Mouse (Mus musculus): Measurements from ENCODE around the gene Syde2. TPM values are rescaled to one million over a fixed set of nuclear protein-coding genes. Genes with fewer than 3 reads are reported as not detected.

Syde2 gene
- polyA plus RNA-seq, 1 experiment: 3.5 TPM

- H3K4me1 ChIP-seq (replicated peaks; ENCODE audit: control insufficient read depth, insufficient read depth, low read length): peaks cover 15% of the 10 kb centered on the region
- no peaks in the 10 kb centered on the region for H3K27me3 ChIP-seq (ENCODE audit: control insufficient read depth, insufficient read depth, low read length)
- no peak for DNase-seq
- TF ChIP-seq POLR2A (IDR thresholded peaks at IDR 0.05; ENCODE audit: control insufficient read depth, extremely low read depth, insufficient read depth, low read length, poor library complexity) (no peak), CTCF (IDR thresholded peaks at IDR 0.05; ENCODE audit: borderline replicate concordance, control insufficient read depth, extremely low read depth, insufficient read depth, low read length, poor library complexity) (no peak)
- no peaks in the 10 kb centered on the region for H3K36me3 ChIP-seq (ENCODE audit: control insufficient read depth, insufficient read depth, low read length)
- no peak overlapping the region for H3K4me3 ChIP-seq (ENCODE audit: control insufficient read depth, insufficient read depth, low read length)
- WGBS: 74% methylated on average over 7 of the region's 7 CpGs
- H3K27ac ChIP-seq (ENCODE audit: control insufficient read depth, insufficient read depth, low read length): no peak overlapping the region
These were observed 34.7 kb upstream of the Syde2 start for GRCm38 (mm10) chr3:145952945-145953344.

GRCm38 (mm10) chr3:145953411-145953810 is 34.3 kb upstream of the Syde2 start:
- Histone ChIP-seq H3K27ac (ENCODE audit: control insufficient read depth, insufficient read depth, low read length) (no peak overlapping the region), H3K27me3 (ENCODE audit: control insufficient read depth, insufficient read depth, low read length) (no peaks in the 10 kb centered on the region), H3K4me1 (replicated peaks; ENCODE audit: control insufficient read depth, insufficient read depth, low read length) (peaks cover 15% of the 10 kb centered on the region), H3K4me3 (ENCODE audit: control insufficient read depth, insufficient read depth, low read length) (no peak overlapping the region), H3K36me3 (ENCODE audit: control insufficient read depth, insufficient read depth, low read length) (no peaks in the 10 kb centered on the region)
- no peak for TF ChIP-seq CTCF (IDR thresholded peaks at IDR 0.05; ENCODE audit: borderline replicate concordance, control insufficient read depth, extremely low read depth, insufficient read depth, low read length, poor library complexity)
- no peak for TF ChIP-seq POLR2A (IDR thresholded peaks at IDR 0.05; ENCODE audit: control insufficient read depth, extremely low read depth, insufficient read depth, low read length, poor library complexity)
- 95% methylated on average over 2 of the region's 2 CpGs for WGBS
- DNase-seq: no peak

- TF ChIP-seq POLR2A (IDR thresholded peaks at IDR 0.05; ENCODE audit: control insufficient read depth, extremely low read depth, insufficient read depth, low read length, poor library complexity): no peak
- TF ChIP-seq CTCF (IDR thresholded peaks at IDR 0.05; ENCODE audit: borderline replicate concordance, control insufficient read depth, extremely low read depth, insufficient read depth, low read length, poor library complexity): no peak
- Histone ChIP-seq H3K27me3 (ENCODE audit: control insufficient read depth, insufficient read depth, low read length) (no peaks in the 10 kb centered on the region; the same call in 1 of the 2 replicates), H3K36me3 (ENCODE audit: control insufficient read depth, insufficient read depth, low read length) (no peaks in the 10 kb centered on the region), H3K27ac (ENCODE audit: control insufficient read depth, insufficient read depth, low read length) (no peak overlapping the region), H3K4me1 (replicated peaks; ENCODE audit: control insufficient read depth, insufficient read depth, low read length) (peaks cover 4% of the 10 kb centered on the region; the same call in 1 of the 2 replicates), H3K4me3 (ENCODE audit: control insufficient read depth, insufficient read depth, low read length) (no peak overlapping the region)
- DNase-seq: no peak
- WGBS: 96% methylated on average over 1 of the region's 1 CpGs
These were observed 27.8 kb upstream of the Syde2 start for GRCm38 (mm10) chr3:145959824-145960223.

- WGBS: 77% methylated on average over 9 of the region's 9 CpGs
- no peak for DNase-seq
- peaks cover 4% of the 10 kb centered on the region; the same call in 1 of the 2 replicates for H3K4me1 ChIP-seq (replicated peaks; ENCODE audit: control insufficient read depth, insufficient read depth, low read length)
- no peaks in the 10 kb centered on the region; the same call in 1 of the 2 replicates for H3K27me3 ChIP-seq (ENCODE audit: control insufficient read depth, insufficient read depth, low read length)
- no peak overlapping the region for H3K4me3 ChIP-seq (ENCODE audit: control insufficient read depth, insufficient read depth, low read length)
- H3K27ac ChIP-seq (ENCODE audit: control insufficient read depth, insufficient read depth, low read length): no peak overlapping the region
- TF ChIP-seq POLR2A (IDR thresholded peaks at IDR 0.05; ENCODE audit: control insufficient read depth, extremely low read depth, insufficient read depth, low read length, poor library complexity) (no peak), CTCF (IDR thresholded peaks at IDR 0.05; ENCODE audit: borderline replicate concordance, control insufficient read depth, extremely low read depth, insufficient read depth, low read length, poor library complexity) (no peak)
- no peaks in the 10 kb centered on the region for H3K36me3 ChIP-seq (ENCODE audit: control insufficient read depth, insufficient read depth, low read length)
These were observed 25.3 kb upstream of the Syde2 start for GRCm38 (mm10) chr3:145962411-145962810.

GRCm38 (mm10) chr3:145963101-145964017 is 24.3 kb upstream of the Syde2 start:
- H3K27ac ChIP-seq (ENCODE audit: control insufficient read depth, insufficient read depth, low read length): no peak overlapping the region
- no peak for TF ChIP-seq POLR2A (IDR thresholded peaks at IDR 0.05; ENCODE audit: control insufficient read depth, extremely low read depth, insufficient read depth, low read length, poor library complexity)
- TF ChIP-seq CTCF (IDR thresholded peaks at IDR 0.05; ENCODE audit: borderline replicate concordance, control insufficient read depth, extremely low read depth, insufficient read depth, low read length, poor library complexity): no peak
- no peak for DNase-seq
- peaks cover 4% of the 10 kb centered on the region; the same call in 1 of the 2 replicates for H3K4me1 ChIP-seq (replicated peaks; ENCODE audit: control insufficient read depth, insufficient read depth, low read length)
- H3K27me3 ChIP-seq (ENCODE audit: control insufficient read depth, insufficient read depth, low read length): no peaks in the 10 kb centered on the region; the same call in 1 of the 2 replicates
- H3K4me3 ChIP-seq (ENCODE audit: control insufficient read depth, insufficient read depth, low read length): no peak overlapping the region
- 39% methylated on average over 31 of the region's 31 CpGs for WGBS
- no peaks in the 10 kb centered on the region for H3K36me3 ChIP-seq (ENCODE audit: control insufficient read depth, insufficient read depth, low read length)

GRCm38 (mm10) chr3:145964018-145964387 is 23.7 kb upstream of the Syde2 start:
- H3K4me1 ChIP-seq (replicated peaks; ENCODE audit: control insufficient read depth, insufficient read depth, low read length): peaks cover 4% of the 10 kb centered on the region; the same call in 1 of the 2 replicates
- no peak for DNase-seq
- H3K27me3 ChIP-seq (ENCODE audit: control insufficient read depth, insufficient read depth, low read length): no peaks in the 10 kb centered on the region; the same call in 1 of the 2 replicates
- no peak overlapping the region for H3K27ac ChIP-seq (ENCODE audit: control insufficient read depth, insufficient read depth, low read length)
- H3K4me3 ChIP-seq (ENCODE audit: control insufficient read depth, insufficient read depth, low read length): no peak overlapping the region
- 25% methylated on average over 10 of the region's 10 CpGs for WGBS
- H3K36me3 ChIP-seq (ENCODE audit: control insufficient read depth, insufficient read depth, low read length): no peaks in the 10 kb centered on the region
- TF ChIP-seq CTCF (IDR thresholded peaks at IDR 0.05; ENCODE audit: borderline replicate concordance, control insufficient read depth, extremely low read depth, insufficient read depth, low read length, poor library complexity) (no peak), POLR2A (IDR thresholded peaks at IDR 0.05; ENCODE audit: control insufficient read depth, extremely low read depth, insufficient read depth, low read length, poor library complexity) (no peak)
